Mouse (Mus musculus): ENCODE results near the gene Gm21117.
"Not testable (repeated sequence)": the region's sequence is repeated elsewhere in the genome, so short reads cannot be mapped to it uniquely, and the experiment has no call there.

The Gm21117 gene

GRCm38 (mm10) chrY:51124920-51125319 lies at the start of gene Gm21117:
Gene Gm21117 (plus strand): TSS chrY:51125220.
- not testable (repeated sequence) for DNase-seq
